Comparison of ENCODE assay signal across 20 mouse cellular contexts in genomic region chr1:165790461-165791210, GRCm38 (mm10). TPM values are rescaled to one million over a fixed set of nuclear protein-coding genes. Genes with fewer than 3 reads are reported as not detected.
"Had no signal": no experiment of that assay in that cellular context is flagged by ENCODE, and none has a peak within 500 bp of the region (broad histone marks: within the 10 kb centered on the region; RNA-seq: fewer than 3 reads in every experiment).

No protein-coding gene starts in this region.

- H3K4me3 ChIP-seq: liver, embryonic 15.5 days; lung, embryonic 15.5 days; megakaryocyte, embryonic 14.5 days; midbrain, embryonic 13.5 days; midbrain, embryonic 15.5 days; neural tube, embryonic 13.5 days; neural tube, embryonic 15.5 days had no signal

- H3K9me3 ChIP-seq: liver, embryonic 15.5 days; lung, embryonic 15.5 days; megakaryocyte, embryonic 14.5 days; midbrain, embryonic 13.5 days; midbrain, embryonic 15.5 days; neural tube, embryonic 13.5 days; neural tube, embryonic 15.5 days had no signal

- H3K27me3 ChIP-seq: liver, embryonic 15.5 days had no signal

- H3K4me1 ChIP-seq: liver, embryonic 15.5 days; megakaryocyte, embryonic 14.5 days had no signal

- H3K36me3 ChIP-seq: liver, embryonic 15.5 days; lung, embryonic 15.5 days; midbrain, embryonic 13.5 days; midbrain, embryonic 15.5 days; neural tube, embryonic 13.5 days; neural tube, embryonic 15.5 days had no signal

- ATAC-seq: liver, postnatal 0 days; lung, postnatal 0 days; midbrain, embryonic 13.5 days; midbrain, embryonic 15.5 days had no signal

- H3K9ac ChIP-seq: liver, embryonic 15.5 days; liver, postnatal 0 days; lung, embryonic 15.5 days; midbrain, embryonic 13.5 days; midbrain, embryonic 15.5 days; neural tube, embryonic 13.5 days; neural tube, embryonic 15.5 days had no signal

- DNase-seq: liver, postnatal 0 days; lung, adult 2 months; lung, postnatal 14 days; lung, postnatal 36 days; retina, postnatal 1 day; right cerebral cortex, adult 18-20 months; right cerebral cortex, postnatal 25 days; right cerebral cortex, postnatal 4 days; spleen, adult 18-20 months had no signal

- H3K4me2 ChIP-seq: liver, embryonic 15.5 days; lung, embryonic 15.5 days; midbrain, embryonic 11.5 days; midbrain, embryonic 13.5 days; midbrain, embryonic 15.5 days; neural tube, embryonic 13.5 days; neural tube, embryonic 15.5 days had no signal

- H3K27ac ChIP-seq: liver, embryonic 15.5 days; lung, embryonic 15.5 days; macrophage; midbrain, embryonic 13.5 days; midbrain, embryonic 15.5 days; neural tube, embryonic 13.5 days; neural tube, embryonic 15.5 days had no signal

RNA-seq across cellular contexts. Expression of gene Cd247, which starts 2.2 kb away (rescaled TPM):
- total RNA-seq: midbrain, postnatal 0 days had no signal
